Mouse (Mus musculus): Measurements from ENCODE around the gene Itga9. TPM values are rescaled to one million over a fixed set of nuclear protein-coding genes. Genes with fewer than 3 reads are reported as not detected.

The Itga9 gene
- polyA plus RNA-seq, 1 experiment from 2014 or later, result 10.3 TPM

GRCm38 (mm10) chr9:118944388-118944787 is 337.9 kb downstream of the Itga9 start:
- Histone ChIP-seq H3K27me3 (ENCODE audit: control insufficient read depth, insufficient read depth, low read length) (no peaks in the 10 kb centered on the region), H3K27ac (replicated peaks; ENCODE audit: low read depth, low read length) (no peak overlapping the region), H3K9me3 (replicated peaks; ENCODE audit: control insufficient read depth, low read length) (no peaks in the 10 kb centered on the region), H3K4me1 (ENCODE audit: control insufficient read depth, insufficient read depth, low read length) (no peaks in the 10 kb centered on the region), H3K4me2 (ENCODE audit: low read depth, low read length) (no peak overlapping the region), H3K36me3 (replicated peaks; ENCODE audit: control insufficient read depth, insufficient read depth, low read depth, low read length) (no peaks in the 10 kb centered on the region), H3K9ac (replicated peaks; ENCODE audit: low read length) (no peak overlapping the region), H3K4me3 (ENCODE audit: low read depth, low read length) (no peak overlapping the region)
- no peak for ATAC-seq (replicated peaks; ENCODE audit: insufficient number of reproducible peaks, low FRiP score, low TSS enrichment, low read depth)
- WGBS, result 69% methylated on average over 12 of the region's 12 CpGs
- no peak for DNase-seq (ENCODE audit: low spot score)

DNA sequence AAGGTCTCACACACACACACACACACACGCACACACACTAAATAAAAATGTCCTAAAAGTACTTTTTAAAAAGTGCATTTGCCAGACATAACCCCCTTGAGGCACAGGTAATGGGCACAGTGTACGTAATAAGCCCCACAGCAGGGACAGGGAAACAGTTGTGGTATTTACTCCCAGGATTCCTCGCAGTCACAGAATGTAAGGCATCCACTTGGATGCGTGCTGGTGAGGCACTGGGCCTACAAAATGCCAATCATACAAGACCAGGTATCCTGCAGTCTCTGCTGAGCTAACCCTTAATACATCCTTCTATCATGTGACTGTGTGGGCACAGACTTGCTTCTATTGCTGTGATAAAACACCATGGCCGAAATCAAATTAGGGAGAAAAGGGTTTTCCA is 342.0 kb downstream of the Itga9 start:
- DNase-seq (ENCODE audit: low spot score), result no peak
- 79% methylated on average over 5 of the region's 5 CpGs for WGBS
- Histone ChIP-seq H3K4me2 (ENCODE audit: low read depth, low read length) (no peak overlapping the region), H3K27me3 (ENCODE audit: control insufficient read depth, insufficient read depth, low read length) (no peaks in the 10 kb centered on the region), H3K4me1 (ENCODE audit: control insufficient read depth, insufficient read depth, low read length) (peaks cover 2% of the 10 kb centered on the region; the same call in 1 of the 2 replicates), H3K9ac (replicated peaks; ENCODE audit: low read length) (no peak overlapping the region), H3K36me3 (replicated peaks; ENCODE audit: control insufficient read depth, insufficient read depth, low read depth, low read length) (no peaks in the 10 kb centered on the region), H3K4me3 (ENCODE audit: low read depth, low read length) (no peak overlapping the region), H3K9me3 (replicated peaks; ENCODE audit: control insufficient read depth, low read length) (no peaks in the 10 kb centered on the region), H3K27ac (replicated peaks; ENCODE audit: low read depth, low read length) (no peak overlapping the region)
- ATAC-seq (replicated peaks; ENCODE audit: insufficient number of reproducible peaks, low FRiP score, low TSS enrichment, low read depth), result no peak

GRCm38 (mm10) chr9:118949124-118949523 is 342.6 kb downstream of the Itga9 start:
- H3K27ac ChIP-seq (replicated peaks; ENCODE audit: low read depth, low read length), result no peak overlapping the region
- no peak overlapping the region for H3K4me2 ChIP-seq (ENCODE audit: low read depth, low read length)
- no peaks in the 10 kb centered on the region for H3K9me3 ChIP-seq (replicated peaks; ENCODE audit: control insufficient read depth, low read length)
- ATAC-seq (replicated peaks; ENCODE audit: insufficient number of reproducible peaks, low FRiP score, low TSS enrichment, low read depth) (no peak), DNase-seq (ENCODE audit: low spot score) (no peak)
- H3K4me1 ChIP-seq (ENCODE audit: control insufficient read depth, insufficient read depth, low read length), result peaks cover 2% of the 10 kb centered on the region; the same call in 1 of the 2 replicates
- H3K36me3 ChIP-seq (replicated peaks; ENCODE audit: control insufficient read depth, insufficient read depth, low read depth, low read length), result no peaks in the 10 kb centered on the region
- WGBS, result 86% methylated on average over 8 of the region's 8 CpGs
- H3K4me3 ChIP-seq (ENCODE audit: low read depth, low read length), result no peak overlapping the region
- H3K27me3 ChIP-seq (ENCODE audit: control insufficient read depth, insufficient read depth, low read length), result no peaks in the 10 kb centered on the region
- no peak overlapping the region for H3K9ac ChIP-seq (replicated peaks; ENCODE audit: low read length)

DNA sequence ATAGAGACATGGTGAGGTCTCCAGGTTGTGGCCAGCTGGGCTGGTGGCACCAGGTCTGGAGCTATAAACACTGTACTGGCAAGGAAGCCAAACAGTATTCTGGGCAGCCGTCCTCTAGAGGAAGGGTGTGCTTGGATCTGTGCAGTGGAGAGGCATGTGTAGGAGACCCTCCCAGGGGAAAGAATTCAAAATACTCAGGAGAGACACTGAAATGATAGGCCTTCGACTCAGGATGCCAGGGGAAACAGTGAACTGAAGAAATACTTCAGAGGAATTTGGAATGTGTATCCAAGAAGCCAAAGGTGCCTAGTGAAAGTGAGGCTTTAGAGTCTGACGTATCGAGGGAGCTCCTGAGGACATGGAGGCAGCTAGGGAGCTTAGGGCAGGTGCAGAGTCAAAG is 343.2 kb downstream of the Itga9 start:
- DNase-seq (ENCODE audit: low spot score) (no peak), ATAC-seq (replicated peaks; ENCODE audit: insufficient number of reproducible peaks, low FRiP score, low TSS enrichment, low read depth) (no peak)
- Histone ChIP-seq H3K4me2 (ENCODE audit: low read depth, low read length) (no peak overlapping the region), H3K9me3 (replicated peaks; ENCODE audit: control insufficient read depth, low read length) (no peaks in the 10 kb centered on the region), H3K27me3 (ENCODE audit: control insufficient read depth, insufficient read depth, low read length) (no peaks in the 10 kb centered on the region), H3K36me3 (replicated peaks; ENCODE audit: control insufficient read depth, insufficient read depth, low read depth, low read length) (no peaks in the 10 kb centered on the region), H3K4me1 (ENCODE audit: control insufficient read depth, insufficient read depth, low read length) (peaks cover 2% of the 10 kb centered on the region; the same call in 1 of the 2 replicates), H3K9ac (replicated peaks; ENCODE audit: low read length) (no peak overlapping the region), H3K4me3 (ENCODE audit: low read depth, low read length) (no peak overlapping the region), H3K27ac (replicated peaks; ENCODE audit: low read depth, low read length) (no peak overlapping the region)
- WGBS, result 60% methylated on average over 4 of the region's 4 CpGs

- ATAC-seq (replicated peaks; ENCODE audit: insufficient number of reproducible peaks, low FRiP score, low TSS enrichment, low read depth), result no peak
- Histone ChIP-seq H3K9me3 (replicated peaks; ENCODE audit: control insufficient read depth, low read length) (no peaks in the 10 kb centered on the region), H3K27me3 (ENCODE audit: control insufficient read depth, insufficient read depth, low read length) (no peaks in the 10 kb centered on the region), H3K4me3 (ENCODE audit: low read depth, low read length) (no peak overlapping the region), H3K9ac (replicated peaks; ENCODE audit: low read length) (no peak overlapping the region), H3K27ac (replicated peaks; ENCODE audit: low read depth, low read length) (no peak overlapping the region), H3K36me3 (replicated peaks; ENCODE audit: control insufficient read depth, insufficient read depth, low read depth, low read length) (no peaks in the 10 kb centered on the region), H3K4me2 (ENCODE audit: low read depth, low read length) (no peak overlapping the region), H3K4me1 (ENCODE audit: control insufficient read depth, insufficient read depth, low read length) (peaks cover 2% of the 10 kb centered on the region; the same call in 1 of the 2 replicates)
- DNase-seq (ENCODE audit: low spot score), result no peak
- 47% methylated on average over 10 of the region's 10 CpGs for WGBS
Measured at GRCm38 (mm10) chr9:118950061-118950460, 343.6 kb downstream of the Itga9 start.

Other genes starting within 250 kb of the Itga9 start
- gene Eomes, start 128.5 kb upstream of the Itga9 start, polyA plus RNA-seq (2014; fragmentation: Nextera tagmentation; extraction: Ambion mirVana), result 0.24 and 0.42 TPM in 2 replicates
- 43.7 and 50.6 TPM in 2 replicates for gene Golga4, start 100.4 kb upstream of the Itga9 start, polyA plus RNA-seq (2014; fragmentation: Nextera tagmentation; extraction: Ambion mirVana)